Mouse (Mus musculus) frontal cortex, postnatal 25 days (tissue): Measurements from ENCODE around the gene Hfe.
"Not testable (repeated sequence)": the region's sequence is repeated elsewhere in the genome, so short reads cannot be mapped to it uniquely, and the experiment has no call there.

Experiments used
- DNase-seq, 2 experiments: peaks; one replicate each; pipeline ENCODE4 v3.0.0; 2022; ENCODE audit warnings: low spot score in 2 of 2

Hfe gene

GRCm38 (mm10) chr13:23744421-23745380 is 34.0 kb upstream of the Hfe start:
- DNase-seq: no peak

DNA sequence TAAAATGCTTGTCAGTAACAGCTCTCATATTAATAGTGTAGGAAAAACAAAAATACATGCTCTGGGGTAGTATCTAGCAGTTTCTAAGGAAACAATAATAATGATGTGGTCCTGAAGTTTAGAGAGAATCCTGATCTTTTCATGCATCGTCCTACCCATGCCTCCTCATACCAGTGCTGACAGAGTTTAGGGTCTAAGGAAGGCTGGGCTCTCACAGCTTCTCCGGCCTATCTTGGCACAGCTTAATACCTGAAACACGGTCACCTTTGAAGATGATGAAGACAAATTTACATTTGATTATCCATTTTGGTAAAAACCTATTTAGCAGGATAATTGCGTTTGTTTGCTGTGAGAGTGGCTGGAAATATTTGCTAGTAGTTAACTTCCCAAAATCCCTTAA is 33.3 kb upstream of the Hfe start:
- DNase-seq: no peak

DNA sequence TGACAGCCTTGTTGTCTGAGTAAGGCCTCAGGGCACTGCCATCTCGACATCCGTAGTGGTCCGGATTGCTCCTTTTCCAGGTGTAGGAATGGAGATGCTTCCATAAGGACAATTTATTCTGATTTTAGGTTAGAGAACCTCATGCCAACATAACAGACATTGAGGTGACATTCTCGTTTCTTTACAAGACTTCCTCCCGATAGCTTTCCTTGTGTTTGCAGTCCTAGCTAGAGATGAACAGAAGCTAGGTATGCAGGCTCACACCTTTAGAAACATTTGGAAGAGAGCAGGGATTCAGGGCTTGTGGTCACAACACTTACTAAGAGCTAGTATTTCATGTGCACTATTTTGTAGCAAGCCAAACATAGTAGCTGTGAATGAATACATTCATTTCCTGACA is 32.6 kb upstream of the Hfe start:
- DNase-seq: no peak

DNA sequence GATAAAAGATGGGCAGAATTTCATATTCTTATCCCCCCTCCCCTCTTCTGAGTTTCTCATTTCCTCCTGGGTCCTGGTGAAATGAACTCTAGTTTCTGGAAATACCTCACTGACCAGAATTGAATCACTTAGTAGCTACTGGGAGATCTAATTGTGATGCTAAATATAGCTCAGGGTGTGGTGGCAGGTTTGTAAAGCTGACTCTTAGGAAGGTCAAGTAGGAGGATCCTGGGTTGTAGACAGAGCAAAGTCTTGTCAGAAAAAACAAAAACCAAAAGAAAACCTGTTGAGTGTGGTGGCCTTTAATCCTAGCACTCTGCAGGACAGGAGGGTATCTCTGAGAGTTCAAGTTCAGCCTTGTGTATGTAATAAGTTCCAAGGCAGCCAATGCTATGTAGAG is 31.4 kb upstream of the Hfe start:
- no peak for DNase-seq

DNA sequence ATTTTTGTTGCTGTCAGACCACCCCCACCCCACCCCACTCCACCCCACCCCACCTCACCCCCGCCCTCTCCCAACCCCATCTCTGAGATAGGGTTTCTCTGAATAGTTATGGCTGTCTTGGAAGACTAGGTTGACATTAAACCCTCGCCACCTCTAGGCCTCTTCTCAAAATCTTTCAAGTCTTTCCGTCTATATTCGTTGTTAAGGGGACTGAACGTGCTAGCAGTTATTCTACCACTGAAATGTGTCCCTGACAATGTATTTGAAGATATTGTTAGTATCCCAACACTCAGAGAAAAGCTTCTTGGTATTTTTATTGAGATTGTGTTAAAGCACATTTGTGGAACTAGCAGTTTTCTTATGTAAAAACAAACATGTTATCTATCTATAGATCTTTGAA is 30.3 kb upstream of the Hfe start:
- no peak for DNase-seq

DNA sequence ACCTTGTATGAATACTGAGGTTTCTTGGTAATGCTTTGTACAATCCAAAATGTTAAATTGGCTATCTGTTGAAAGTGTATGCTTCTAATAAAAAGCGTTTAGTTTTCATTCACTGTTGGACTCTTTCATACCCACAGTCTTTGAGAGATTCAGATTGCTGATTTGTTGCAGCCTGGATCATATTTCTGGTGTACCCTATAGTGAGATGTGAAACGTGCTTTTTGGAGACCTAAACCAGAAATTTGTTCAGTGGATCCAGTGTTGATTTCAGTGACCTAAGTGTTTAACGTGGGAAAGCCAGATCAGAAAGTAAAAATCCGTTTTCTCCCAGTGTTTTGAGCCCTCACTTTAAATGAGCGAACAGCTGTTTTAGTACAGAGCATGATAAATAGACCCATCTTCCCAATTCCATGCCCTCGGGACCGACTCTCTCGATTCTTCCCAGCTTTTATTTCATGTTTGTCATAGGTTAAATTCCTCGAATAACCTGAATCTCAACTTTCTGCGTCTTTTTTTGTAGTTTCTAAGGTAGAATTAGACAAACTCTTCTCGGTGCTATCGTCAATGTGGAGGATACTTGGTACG is 29.7 kb upstream of the Hfe start:
- no peak for DNase-seq

DNA sequence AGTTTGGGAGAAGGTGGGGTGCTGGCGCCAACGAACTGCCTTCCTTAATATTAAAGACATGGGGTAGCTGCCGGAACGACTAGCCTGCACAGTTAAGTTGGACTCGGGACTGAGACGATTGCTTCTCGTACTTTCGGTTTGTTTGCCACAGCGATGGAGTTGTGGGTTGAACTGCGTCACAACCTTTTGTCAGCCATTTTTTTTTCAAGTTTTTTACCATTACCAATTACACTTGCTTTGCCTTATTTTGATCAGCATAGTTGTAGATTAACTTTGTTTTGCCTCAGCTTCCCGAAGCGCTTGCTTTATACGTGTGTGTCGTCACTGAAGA is 29.2 kb upstream of the Hfe start:
- DNase-seq: no peak

GRCm38 (mm10) chr13:23739069-23739921 is 28.6 kb upstream of the Hfe start:
- peak; percentile 80 to 89 for DNase-seq

DNA sequence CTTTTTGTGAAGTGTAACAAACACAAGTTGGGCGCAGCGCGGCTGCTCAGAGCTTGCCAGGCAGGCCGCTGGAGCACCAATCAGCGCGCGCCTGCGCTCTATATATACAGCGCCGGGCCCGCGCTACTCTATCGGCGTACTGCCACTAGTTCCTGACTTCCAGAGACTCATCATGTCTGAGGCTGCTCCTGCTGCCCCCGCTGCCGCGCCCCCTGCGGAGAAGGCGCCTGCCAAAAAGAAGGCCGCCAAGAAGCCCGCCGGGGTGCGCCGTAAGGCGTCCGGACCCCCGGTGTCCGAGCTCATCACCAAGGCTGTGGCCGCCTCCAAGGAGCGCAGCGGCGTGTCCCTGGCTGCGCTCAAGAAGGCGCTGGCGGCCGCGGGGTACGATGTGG is 28.0 kb upstream of the Hfe start, which contains the start of gene Hist1h1c:
Hist1h1c (plus strand) TSS at position 132 of the 392 bp plus-strand sequence.
- peak; percentile 83 to 85 for DNase-seq

GRCm38 (mm10) chr13:23738041-23738440 is 27.4 kb upstream of the Hfe start:
- DNase-seq: no peak

DNA sequence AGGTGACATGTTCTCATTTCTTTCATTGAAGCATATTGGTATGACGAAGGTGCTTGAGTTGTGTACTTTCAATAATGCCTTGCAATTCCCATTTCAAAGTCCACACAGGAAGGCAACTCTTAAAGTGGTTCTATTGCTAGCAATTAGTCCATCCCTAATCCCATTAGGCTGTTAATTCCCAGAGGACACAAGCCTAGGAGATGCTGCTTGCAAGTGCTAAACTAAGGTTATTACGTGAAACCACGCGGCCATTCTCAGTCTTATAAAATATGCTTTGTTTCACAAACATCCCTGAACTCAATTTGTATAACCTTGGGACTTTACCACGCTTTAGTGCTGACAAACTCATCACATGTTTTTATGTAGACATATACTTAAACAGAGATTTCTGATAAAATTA is 26.4 kb upstream of the Hfe start:
- no peak for DNase-seq

GRCm38 (mm10) chr13:23732156-23732804 is 21.6 kb upstream of the Hfe start:
- DNase-seq: no peak

DNA sequence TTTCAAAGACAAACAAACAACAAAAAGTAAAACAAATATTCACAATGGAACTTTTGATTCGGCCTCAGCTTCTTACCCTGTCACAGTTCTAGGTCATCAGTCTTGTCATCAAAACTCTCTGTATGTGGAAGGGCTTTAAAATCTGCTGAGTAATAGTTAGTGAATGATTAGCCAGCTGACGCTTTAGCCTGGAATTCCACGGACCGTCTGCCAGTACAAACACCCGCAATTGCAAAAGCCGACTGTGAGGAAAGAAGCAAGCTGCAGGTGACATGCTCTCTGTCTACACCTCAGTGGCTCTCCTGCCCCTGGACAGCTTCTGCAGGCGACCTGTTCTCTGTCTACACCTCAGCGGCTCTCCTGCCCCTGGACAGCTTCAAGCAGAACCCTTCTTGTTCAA is 19.8 kb upstream of the Hfe start:
- no peak for DNase-seq

DNA sequence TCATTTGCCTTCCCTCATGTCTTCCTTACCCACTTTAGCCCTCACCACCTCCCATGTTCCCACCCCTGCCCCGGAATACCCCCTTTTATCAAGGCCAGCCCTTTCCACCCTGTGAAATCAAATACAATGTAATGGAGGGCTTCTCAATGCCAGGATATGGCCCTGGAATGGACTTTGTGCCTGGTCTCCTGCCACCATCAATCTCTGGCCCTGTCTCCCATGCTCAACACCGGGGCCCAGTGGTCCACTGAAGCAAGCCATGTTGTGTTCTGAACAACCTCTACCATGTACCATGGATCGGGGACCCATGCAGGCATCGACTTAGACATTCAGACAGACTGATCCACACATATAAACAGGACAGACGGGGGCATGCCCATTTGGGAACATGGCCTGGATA is 19.1 kb upstream of the Hfe start:
- DNase-seq: no peak

- no peak for DNase-seq
Measured at GRCm38 (mm10) chr13:23729192-23729525, 18.5 kb upstream of the Hfe start.

- DNase-seq: no peak
Measured at GRCm38 (mm10) chr13:23728472-23729191, 18.0 kb upstream of the Hfe start.

- no peak for DNase-seq
Measured at GRCm38 (mm10) chr13:23725213-23725612, 14.6 kb upstream of the Hfe start.

DNA sequence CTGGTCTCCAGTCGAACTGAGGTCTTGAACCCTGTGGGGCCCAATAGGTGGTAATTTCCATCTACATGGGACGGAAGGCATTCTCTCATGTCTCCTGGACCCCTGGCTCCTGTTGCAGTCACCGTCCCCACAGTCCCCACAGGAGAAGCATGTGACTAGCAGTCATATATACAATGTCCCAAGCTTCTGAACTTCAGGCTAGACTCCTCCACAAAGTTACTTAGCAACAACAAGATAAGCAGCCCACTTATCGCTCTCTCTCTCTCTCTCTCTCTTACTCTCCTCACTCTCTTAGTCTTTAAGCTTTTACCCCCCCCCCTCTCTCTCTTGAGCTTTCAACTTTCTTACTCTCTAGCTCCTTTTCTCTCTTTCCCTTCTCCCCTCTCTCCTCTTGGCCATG is 13.6 kb upstream of the Hfe start:
- no peak for DNase-seq

- not testable (repeated sequence) for DNase-seq
Measured at GRCm38 (mm10) chr13:23717593-23718245, 7.1 kb upstream of the Hfe start.

DNA sequence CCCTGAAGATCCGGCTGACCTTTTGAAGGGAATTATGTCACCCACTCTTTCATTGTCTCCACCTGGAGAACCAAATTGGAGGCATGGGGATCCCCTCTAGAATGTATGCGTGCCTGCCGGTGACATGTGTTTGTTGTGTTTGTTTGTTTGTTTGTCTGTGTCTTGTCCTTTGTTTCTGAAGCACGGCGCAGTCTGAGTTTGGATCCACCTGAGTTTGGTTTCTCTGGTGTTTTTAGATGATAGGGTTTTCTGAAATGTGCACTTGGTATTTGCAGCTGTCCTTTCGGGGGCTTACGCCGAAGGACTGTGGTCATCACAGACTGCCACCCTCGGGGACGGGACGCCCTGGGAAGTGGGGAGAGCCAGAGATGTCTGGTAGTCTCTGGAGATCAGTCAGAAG is 6.5 kb upstream of the Hfe start:
- DNase-seq: no peak
